Mouse (Mus musculus): ENCODE measurements around the gene Scube2.

GRCm38 (mm10) chr7:109781087-109781469, 84.4 kb downstream of the Scube2 start:
- TF ChIP-seq POLR2A (IDR thresholded peaks at IDR 0.05; ENCODE audit: low read depth, low read length) (no peak), CTCF (conservative IDR thresholded peaks at IDR 0.05; ENCODE audit: insufficient read depth, insufficient read length, low read depth, low read length) (no peak)

Data from kidney, adult 2 months (tissue).